Mouse (Mus musculus): ENCODE data around the gene Tnnc2. TPM values are rescaled to one million over a fixed set of nuclear protein-coding genes. Genes with fewer than 3 reads are reported as not detected.
A peak's percentile ranks its signal among the peaks of the same experiment; 100 is the strongest.

The Tnnc2 gene
- polyA plus RNA-seq, 1 experiment from 2014 or later, result not detected

DNA sequence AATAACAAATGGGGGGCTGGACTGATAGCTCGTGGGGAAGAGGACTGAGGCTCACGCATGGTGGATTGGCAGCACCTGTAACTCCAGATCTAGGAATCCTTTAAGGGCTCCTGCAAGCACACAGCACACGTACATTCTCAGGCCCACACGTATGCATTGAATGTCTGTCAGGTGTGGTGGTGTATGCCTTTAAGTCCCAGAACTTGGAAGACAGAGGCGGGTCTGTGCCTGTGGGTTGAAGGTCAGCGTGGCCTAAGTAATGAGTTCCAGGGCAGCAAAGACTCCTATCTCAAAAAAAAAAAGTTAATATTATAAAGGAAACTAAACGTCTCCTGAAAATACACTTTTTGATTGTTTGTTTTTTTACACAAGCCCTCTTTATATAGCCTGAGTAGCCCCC is 26.8 kb upstream of the Tnnc2 start:
- no peak overlapping the region for H3K4me3 ChIP-seq (ENCODE audit: low read depth, low read length)
- whole genome bisulfite sequencing, result 72% methylated on average over 7 of the region's 7 CpGs
- no peak for ATAC-seq (ENCODE audit: insufficient read depth)
- TF ChIP-seq CTCF (IDR thresholded peaks at IDR 0.05; ENCODE audit: low read depth), result no peak
- H3K27me3 ChIP-seq (ENCODE audit: insufficient read depth, low read length), result no peaks in the 10 kb centered on the region
- H3K36me3 ChIP-seq (ENCODE audit: insufficient read depth), result peaks cover 9% of the 10 kb centered on the region; the same call in 1 of the 2 replicates
- H3K4me1 ChIP-seq (ENCODE audit: insufficient read depth), result peaks cover 5% of the 10 kb centered on the region
- H3K4me2 ChIP-seq, result no peak overlapping the region; the same call in 1 of the 2 replicates
- DNase-seq, result no peak
- no peak overlapping the region for H3K9ac ChIP-seq
- no peak overlapping the region for H3K27ac ChIP-seq (ENCODE audit: low read depth)
- H3K9me3 ChIP-seq (ENCODE audit: low read depth, low read length), result no peaks in the 10 kb centered on the region

DNA sequence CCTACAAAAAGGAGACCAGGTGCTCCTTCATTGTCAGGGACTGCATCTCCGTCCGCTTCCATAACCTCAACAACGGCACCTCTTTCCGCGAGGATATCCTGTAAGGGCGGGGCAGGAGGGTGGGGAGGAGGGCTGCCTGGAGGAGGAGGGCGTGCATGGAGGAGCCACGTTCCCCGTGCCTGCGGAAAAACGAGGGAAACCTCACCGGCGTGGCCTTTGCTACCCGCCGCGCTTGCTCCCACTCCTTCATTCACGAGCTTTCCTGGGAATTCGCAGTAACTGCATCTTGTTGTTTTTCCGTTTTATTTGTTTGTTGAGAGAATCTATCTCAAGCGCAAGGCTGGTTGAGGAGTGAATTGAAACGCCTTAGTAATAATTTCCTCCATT is 25.6 kb upstream of the Tnnc2 start:
- Histone ChIP-seq H3K4me1 (ENCODE audit: insufficient read depth) (peaks cover 5% of the 10 kb centered on the region), H3K27me3 (ENCODE audit: insufficient read depth, low read length) (no peaks in the 10 kb centered on the region), H3K4me2 (peak overlapping the region; percentile 88), H3K4me3 (ENCODE audit: low read depth, low read length) (peak overlapping the region; percentile 81), H3K9me3 (ENCODE audit: low read depth, low read length) (no peaks in the 10 kb centered on the region), H3K9ac (peak overlapping the region; percentile 69), H3K27ac (ENCODE audit: low read depth) (peak overlapping the region; percentile 82), H3K36me3 (ENCODE audit: insufficient read depth) (peaks cover 11% of the 10 kb centered on the region; the same call in 1 of the 2 replicates)
- TF ChIP-seq CTCF (IDR thresholded peaks at IDR 0.05; ENCODE audit: low read depth), result no peak
- 2% methylated on average over 21 of the region's 21 CpGs for WGBS
- peak; percentile 44 for ATAC-seq (ENCODE audit: insufficient read depth)
- DNase-seq, result no peak

DNA sequence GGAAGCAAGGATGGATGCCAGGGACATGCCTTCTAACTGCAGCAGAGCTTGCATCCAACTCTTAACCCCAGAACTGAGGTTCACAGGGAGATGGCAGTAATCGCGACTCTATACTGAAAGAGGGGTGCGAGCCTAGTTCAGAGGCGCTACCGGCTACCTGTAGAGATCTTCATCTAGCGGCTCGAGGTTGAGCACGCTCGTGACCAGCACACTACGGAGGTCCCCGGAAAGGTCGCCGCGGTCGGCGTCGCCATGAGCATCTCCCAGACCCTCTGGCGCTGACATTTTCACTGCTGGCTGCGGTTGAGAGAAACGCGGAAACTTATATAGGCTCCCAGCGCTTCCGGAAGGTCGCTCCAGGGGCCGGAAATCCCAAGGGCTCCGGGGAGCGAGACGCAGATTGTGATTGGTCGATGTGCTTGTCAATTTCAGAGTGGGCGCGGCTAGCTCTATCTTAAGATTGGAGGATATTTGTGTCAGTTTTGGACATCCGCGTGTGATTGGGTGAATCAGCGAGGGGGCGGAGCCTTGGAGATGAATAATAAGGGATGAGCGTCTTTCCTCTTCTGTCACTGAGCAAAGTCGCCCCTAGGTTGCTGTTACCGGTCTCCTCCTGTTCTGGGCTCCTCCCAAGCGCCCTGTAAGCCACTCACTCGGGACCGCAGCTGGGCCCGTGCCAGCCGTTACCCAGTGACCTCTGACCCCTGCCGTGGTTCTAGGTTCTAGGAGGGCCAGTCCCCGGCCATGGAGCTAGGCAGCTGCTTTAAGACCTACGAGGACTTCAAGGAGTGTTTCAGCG is 25.0 kb upstream of the Tnnc2 start, which contains the start of the genes Acot8 and Zswim3:
Gene Acot8 (minus strand): TSS at position 350 of the 799 bp plus-strand sequence.
Gene Zswim3 (plus strand): TSS at position 566 of the 799 bp plus-strand sequence.
- ATAC-seq (ENCODE audit: insufficient read depth) (peak; percentile 97), DNase-seq (peak; percentile 100)
- Histone ChIP-seq H3K36me3 (ENCODE audit: insufficient read depth) (peaks cover 15% of the 10 kb centered on the region; the same call in 1 of the 2 replicates), H3K4me2 (peak within 1 kb of the TSS; percentile 88), H3K4me3 (ENCODE audit: low read depth, low read length) (peak within 1 kb of the TSS; percentile 81), H3K9ac (peak within 1 kb of the TSS; percentile 81), H3K27ac (ENCODE audit: low read depth) (peak within 1 kb of the TSS; percentile 82), H3K4me1 (ENCODE audit: insufficient read depth) (peaks cover 5% of the 10 kb centered on the region), H3K9me3 (ENCODE audit: low read depth, low read length) (no peaks in the 10 kb centered on the region), H3K27me3 (ENCODE audit: insufficient read depth, low read length) (no peaks in the 10 kb centered on the region)
- WGBS, result under 1% methylated on average over 47 of the region's 47 CpGs
- TF ChIP-seq CTCF (IDR thresholded peaks at IDR 0.05; ENCODE audit: low read depth), result no peak

DNA sequence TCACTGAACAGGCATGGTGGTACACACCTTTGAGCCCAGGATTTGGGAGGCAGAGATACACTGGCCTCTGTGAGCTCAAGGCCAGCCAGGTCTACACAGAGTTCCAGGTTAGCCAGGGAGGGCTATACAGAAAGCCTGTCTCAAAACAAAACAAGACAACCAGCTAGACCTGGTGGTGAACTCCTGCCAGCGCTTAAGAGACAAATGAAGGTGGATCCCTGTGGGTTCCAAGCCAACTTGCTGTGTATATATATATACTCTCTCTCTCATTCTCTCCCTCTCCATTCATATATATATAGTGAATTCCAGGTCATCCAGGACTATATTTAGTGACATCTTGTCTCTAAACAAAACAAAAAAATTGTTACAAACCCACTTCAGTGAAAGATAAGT is 24.1 kb upstream of the Tnnc2 start:
- Histone ChIP-seq H3K27ac (ENCODE audit: low read depth) (no peak overlapping the region), H3K4me2 (peak overlapping the region; percentile 88), H3K4me3 (ENCODE audit: low read depth, low read length) (peak overlapping the region; percentile 81), H3K9ac (peak overlapping the region; percentile 81), H3K4me1 (ENCODE audit: insufficient read depth) (peaks cover 5% of the 10 kb centered on the region), H3K36me3 (ENCODE audit: insufficient read depth) (peaks cover 22% of the 10 kb centered on the region; the same call in 1 of the 2 replicates), H3K9me3 (ENCODE audit: low read depth, low read length) (no peaks in the 10 kb centered on the region), H3K27me3 (ENCODE audit: insufficient read depth, low read length) (no peaks in the 10 kb centered on the region)
- DNase-seq, result no peak
- WGBS, result 50% methylated on average over 1 of the region's 1 CpGs
- TF ChIP-seq CTCF (IDR thresholded peaks at IDR 0.05; ENCODE audit: low read depth), result no peak
- ATAC-seq (ENCODE audit: insufficient read depth), result no peak

DNA sequence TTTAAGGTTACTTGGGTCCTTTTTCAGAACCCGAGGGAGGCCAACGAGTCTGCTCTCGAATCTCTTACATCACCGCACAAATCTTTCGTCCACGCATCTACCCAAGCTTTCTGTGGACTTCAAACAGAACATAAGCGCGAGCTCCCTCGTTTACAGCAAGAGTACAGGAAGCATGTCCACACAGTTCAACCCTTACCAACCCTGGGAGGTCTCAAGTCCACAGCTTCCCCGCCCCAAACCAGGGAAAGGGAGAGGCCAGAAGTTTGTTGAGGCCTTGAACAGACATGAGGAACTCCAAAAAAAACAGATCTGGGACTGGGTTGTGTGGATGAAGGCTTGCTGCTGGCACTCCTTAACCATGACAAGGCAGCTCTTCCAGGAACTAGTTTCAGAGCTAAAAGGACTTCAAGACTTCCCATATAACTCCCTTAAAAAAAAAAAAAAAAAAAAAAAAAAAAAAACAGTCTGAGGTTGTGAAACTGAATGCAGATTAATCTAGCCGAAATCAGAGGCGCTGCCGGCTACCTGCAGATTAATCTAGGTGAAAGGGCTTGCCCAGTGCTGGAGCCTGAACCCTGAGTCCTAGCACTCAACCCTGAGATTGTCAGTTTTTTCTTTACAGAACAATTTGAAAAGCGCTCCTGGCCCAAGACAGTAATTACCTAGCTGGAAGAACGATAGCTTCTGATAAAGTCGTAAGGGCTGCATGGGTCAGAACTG is 23.6 kb upstream of the Tnnc2 start:
- Histone ChIP-seq H3K4me2 (peak overlapping the region; percentile 88), H3K4me1 (ENCODE audit: insufficient read depth) (peaks cover 5% of the 10 kb centered on the region), H3K9me3 (ENCODE audit: low read depth, low read length) (no peaks in the 10 kb centered on the region), H3K27me3 (ENCODE audit: insufficient read depth, low read length) (no peaks in the 10 kb centered on the region), H3K36me3 (ENCODE audit: insufficient read depth) (peaks cover 20% of the 10 kb centered on the region), H3K27ac (ENCODE audit: low read depth) (no peak overlapping the region), H3K4me3 (ENCODE audit: low read depth, low read length) (peak overlapping the region; percentile 81), H3K9ac (peak overlapping the region; percentile 81)
- WGBS, result 88% methylated on average over 16 of the region's 16 CpGs
- no peak for DNase-seq
- ATAC-seq (ENCODE audit: insufficient read depth), result no peak
- TF ChIP-seq CTCF (IDR thresholded peaks at IDR 0.05; ENCODE audit: low read depth), result no peak

DNA sequence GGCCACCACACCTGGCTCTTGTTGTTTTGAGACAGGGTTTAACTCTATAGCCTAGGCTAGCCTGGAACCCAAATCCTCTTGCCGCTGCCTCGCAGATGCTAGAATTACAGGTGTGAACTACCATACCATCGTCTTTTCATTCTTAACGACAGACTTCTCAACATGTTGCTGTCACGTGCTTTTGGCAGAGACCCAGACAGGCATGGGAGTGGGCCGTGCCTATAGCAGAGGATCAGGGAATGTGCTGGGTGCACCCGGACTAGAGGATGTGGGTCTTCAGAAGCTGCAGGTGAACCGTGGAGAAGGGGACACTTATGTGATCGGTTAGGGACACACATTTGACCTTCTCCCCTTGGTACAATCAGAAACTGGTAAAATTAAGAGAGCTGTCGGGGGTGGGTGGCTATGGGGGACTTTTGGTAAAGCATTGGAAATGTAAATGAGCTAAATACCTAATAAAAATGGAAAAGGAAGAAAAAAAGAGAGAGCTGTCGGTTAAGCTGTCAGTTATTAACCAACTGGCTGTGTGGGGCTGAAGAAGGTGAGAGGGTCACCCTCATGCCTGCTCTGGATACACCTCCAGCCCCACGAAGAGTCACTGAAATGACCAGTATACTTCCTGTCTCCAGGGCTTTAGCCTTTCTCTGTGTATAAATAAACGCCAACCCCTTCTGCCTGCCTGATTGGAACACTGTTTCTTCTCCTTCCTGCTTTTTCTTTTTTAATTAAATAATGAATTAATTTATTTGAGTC is 20.7 kb upstream of the Tnnc2 start:
- Histone ChIP-seq H3K9me3 (ENCODE audit: low read depth, low read length) (no peaks in the 10 kb centered on the region), H3K27me3 (ENCODE audit: insufficient read depth, low read length) (no peaks in the 10 kb centered on the region), H3K4me3 (ENCODE audit: low read depth, low read length) (no peak overlapping the region), H3K36me3 (ENCODE audit: insufficient read depth) (peaks cover 48% of the 10 kb centered on the region), H3K9ac (no peak overlapping the region), H3K27ac (ENCODE audit: low read depth) (no peak overlapping the region), H3K4me1 (ENCODE audit: insufficient read depth) (peaks cover 5% of the 10 kb centered on the region), H3K4me2 (no peak overlapping the region)
- 87% methylated on average over 13 of the region's 13 CpGs for WGBS
- ATAC-seq (ENCODE audit: insufficient read depth) (no peak), DNase-seq (no peak)
- TF ChIP-seq CTCF (IDR thresholded peaks at IDR 0.05; ENCODE audit: low read depth), result no peak

Data from lung, embryonic 14.5 days (tissue).